20 mouse cellular contexts compared by ENCODE assay signal in genomic region chr17:5750278-5750677, GRCm38 (mm10).
DNase-seq lines count a peak whose midpoint lies in the region; ATAC-seq lines count a peak whose summit lies in the region.
"Had no signal": no experiment of that assay in that cellular context is flagged by ENCODE, and none has a peak within 500 bp of the region (broad histone marks: within the 10 kb centered on the region; RNA-seq: fewer than 3 reads in every experiment).

No protein-coding gene starts in this region.

- no peak overlapping the region for H3K27ac ChIP-seq in liver, embryonic 16.5 days (ENCODE audit: low read length)
- no peak overlapping the region for H3K27ac ChIP-seq in liver, embryonic 11.5 days (ENCODE audit: low read depth, low read length)
- no peak overlapping the region for H3K27ac ChIP-seq in midbrain, embryonic 16.5 days (ENCODE audit: low read length)
- H3K27ac ChIP-seq in midbrain, embryonic 13.5 days = no peak overlapping the region
- H3K27ac ChIP-seq: embryonic facial prominence, embryonic 10.5 days; embryonic facial prominence, embryonic 12.5 days; forebrain, embryonic 13.5 days; forebrain, embryonic 15.5 days had no signal

- no peak overlapping the region for H3K9ac ChIP-seq in liver, embryonic 16.5 days (ENCODE audit: low read depth, low read length)
- no peak overlapping the region for H3K9ac ChIP-seq in liver, embryonic 11.5 days (ENCODE audit: low read depth, low read length)
- peak overlapping the region; percentile 24; the same call in 1 of the 2 replicates for H3K9ac ChIP-seq in midbrain, embryonic 16.5 days (ENCODE audit: low read depth, low read length)
- no peak overlapping the region for H3K9ac ChIP-seq in midbrain, embryonic 13.5 days (replicated peaks)
- H3K9ac ChIP-seq: embryonic facial prominence, embryonic 12.5 days; forebrain, embryonic 13.5 days; forebrain, embryonic 15.5 days; forebrain, postnatal 0 days had no signal

- H3K4me3 ChIP-seq in liver, embryonic 16.5 days (ENCODE audit: low read depth, low read length) = no peak overlapping the region
- no peak overlapping the region for H3K4me3 ChIP-seq in liver, embryonic 11.5 days (ENCODE audit: low read depth, low read length)
- H3K4me3 ChIP-seq in midbrain, embryonic 16.5 days (ENCODE audit: low read depth, low read length) = no peak overlapping the region
- no peak overlapping the region for H3K4me3 ChIP-seq in midbrain, embryonic 13.5 days (replicated peaks)
- H3K4me3 ChIP-seq: embryonic facial prominence, embryonic 10.5 days; embryonic facial prominence, embryonic 12.5 days; forebrain, embryonic 13.5 days; forebrain, embryonic 15.5 days had no signal

- H3K4me1 ChIP-seq in liver, embryonic 16.5 days (ENCODE audit: control insufficient read depth, low read depth, low read length) = peaks cover 8% of the 10 kb centered on the region; the same call in 1 of the 2 replicates
- H3K4me1 ChIP-seq in liver, embryonic 11.5 days (replicated peaks; ENCODE audit: control insufficient read depth, insufficient read depth, low read length) = peaks cover 4% of the 10 kb centered on the region; the same call in 1 of the 2 replicates
- H3K4me1 ChIP-seq in midbrain, embryonic 16.5 days (ENCODE audit: control insufficient read depth, insufficient read depth, low read length) = peaks cover 5% of the 10 kb centered on the region; the same call in 1 of the 2 replicates
- H3K4me1 ChIP-seq in midbrain, embryonic 13.5 days (replicated peaks) = peaks cover 7% of the 10 kb centered on the region

- no peaks in the 10 kb centered on the region for H3K36me3 ChIP-seq in liver, embryonic 16.5 days (ENCODE audit: control insufficient read depth, insufficient read depth)
- no peaks in the 10 kb centered on the region for H3K36me3 ChIP-seq in liver, embryonic 11.5 days (ENCODE audit: control insufficient read depth, insufficient read depth, low read length)
- H3K36me3 ChIP-seq in midbrain, embryonic 16.5 days (ENCODE audit: control insufficient read depth, insufficient read depth, low read length) = no peaks in the 10 kb centered on the region
- H3K36me3 ChIP-seq in midbrain, embryonic 13.5 days = no peaks in the 10 kb centered on the region
- H3K36me3 ChIP-seq: embryonic facial prominence, embryonic 10.5 days; embryonic facial prominence, embryonic 12.5 days; forebrain, embryonic 15.5 days had no signal

- H3K4me2 ChIP-seq in liver, embryonic 16.5 days (ENCODE audit: low read depth, low read length) = no peak overlapping the region
- H3K4me2 ChIP-seq in liver, embryonic 11.5 days = no peak overlapping the region
- H3K4me2 ChIP-seq in midbrain, embryonic 16.5 days (ENCODE audit: low read length) = no peak overlapping the region
- H3K4me2 ChIP-seq in midbrain, embryonic 13.5 days (replicated peaks) = no peak overlapping the region
- H3K4me2 ChIP-seq: embryonic facial prominence, embryonic 12.5 days; forebrain, embryonic 13.5 days; forebrain, embryonic 15.5 days had no signal

- DNase-seq in cerebellum, adult 11-12 months = peak; percentile 24
- no peak for DNase-seq in cerebellum, adult 11 months
- no peak for DNase-seq in liver, embryonic 11.5 days (ENCODE audit: low spot score)
- DNase-seq: adrenal gland, adult 8-10 months; adrenal gland, postnatal 14 days; adrenal gland, postnatal 36 days; B cell, adult 2 months; forebrain, postnatal 0 days had no signal

- no peaks in the 10 kb centered on the region for H3K27me3 ChIP-seq in liver, embryonic 16.5 days (ENCODE audit: control insufficient read depth, insufficient read depth, low read depth, low read length)
- no peaks in the 10 kb centered on the region for H3K27me3 ChIP-seq in liver, embryonic 11.5 days (replicated peaks; ENCODE audit: control insufficient read depth, insufficient read depth, low read length)
- H3K27me3 ChIP-seq in midbrain, embryonic 16.5 days (ENCODE audit: control insufficient read depth, insufficient read depth, low read depth, low read length) = no peaks in the 10 kb centered on the region
- no peaks in the 10 kb centered on the region for H3K27me3 ChIP-seq in midbrain, embryonic 13.5 days
- H3K27me3 ChIP-seq: CH12.LX; embryonic facial prominence, embryonic 12.5 days; Patski had no signal

- ATAC-seq in liver, embryonic 16.5 days (ENCODE audit: low read depth) = peak; percentile 33; the same call in 1 of the 2 replicates
- ATAC-seq in liver, embryonic 11.5 days (replicated peaks; ENCODE audit: low FRiP score) = no peak
- no peak for ATAC-seq in midbrain, embryonic 16.5 days
- no peak for ATAC-seq in midbrain, embryonic 13.5 days
- ATAC-seq: activated CD4-positive, CD25-positive, alpha-beta regulatory T cell, adult 4 months; CD4-positive, CD25-positive, alpha-beta regulatory T cell, adult 4 months; forebrain, embryonic 13.5 days; forebrain, embryonic 15.5 days; forebrain, postnatal 0 days; Patski had no signal

- 75% methylated on average over 4 of the region's 4 CpGs for WGBS in liver, embryonic 16.5 days (ENCODE audit: insufficient replicate concordance)
- 68% methylated on average over 4 of the region's 4 CpGs for WGBS in liver, embryonic 11.5 days
- 70% methylated on average over 4 of the region's 4 CpGs for WGBS in midbrain, embryonic 16.5 days
- WGBS in midbrain, embryonic 13.5 days = 75% methylated on average over 4 of the region's 4 CpGs

- H3K9me3 ChIP-seq in liver, embryonic 16.5 days (replicated peaks; ENCODE audit: control insufficient read depth, low read length) = no peaks in the 10 kb centered on the region
- H3K9me3 ChIP-seq in liver, embryonic 11.5 days (ENCODE audit: control insufficient read depth, low read length) = no peaks in the 10 kb centered on the region
- no peaks in the 10 kb centered on the region for H3K9me3 ChIP-seq in midbrain, embryonic 16.5 days (replicated peaks; ENCODE audit: control insufficient read depth, low read length, poor library complexity, severe bottlenecking)
- H3K9me3 ChIP-seq in midbrain, embryonic 13.5 days = no peaks in the 10 kb centered on the region
- H3K9me3 ChIP-seq: embryonic facial prominence, embryonic 10.5 days; embryonic facial prominence, embryonic 12.5 days; forebrain, embryonic 13.5 days; forebrain, embryonic 15.5 days; G1E had no signal
